Mouse (Mus musculus): Measurements from ENCODE around the gene BC003965. TPM values are rescaled to one million over a fixed set of nuclear protein-coding genes. Genes with fewer than 3 reads are reported as not detected.
A peak's percentile ranks its signal among the peaks of the same experiment; 100 is the strongest.
"Not testable (repeated sequence)": the region's sequence is repeated elsewhere in the genome, so short reads cannot be mapped to it uniquely, and the experiment has no call there.

The BC003965 gene
- total RNA-seq, 2 experiments from 2014 or later = 18.4 to 18.8 TPM

- intact Hi-C loops (cut with DNase I) = no loop called here
- no peak for DNase-seq
These were observed 31.1 kb downstream of the BC003965 start for GRCm38 (mm10) chr17:25215431-25215830.

GRCm38 (mm10) chr17:25218967-25219366 lies 34.6 kb downstream of the BC003965 start:
- intact Hi-C loops (cut with DNase I) = no loop called here
- DNase-seq = no peak

- intact Hi-C loops (cut with DNase I) = no loop called here
- no peak for DNase-seq
These were observed 35.3 kb downstream of the BC003965 start for GRCm38 (mm10) chr17:25219492-25220295.

GRCm38 (mm10) chr17:25220746-25221145 lies 36.4 kb downstream of the BC003965 start:
- intact Hi-C loops (cut with DNase I) = no loop called here
- DNase-seq = no peak

DNA sequence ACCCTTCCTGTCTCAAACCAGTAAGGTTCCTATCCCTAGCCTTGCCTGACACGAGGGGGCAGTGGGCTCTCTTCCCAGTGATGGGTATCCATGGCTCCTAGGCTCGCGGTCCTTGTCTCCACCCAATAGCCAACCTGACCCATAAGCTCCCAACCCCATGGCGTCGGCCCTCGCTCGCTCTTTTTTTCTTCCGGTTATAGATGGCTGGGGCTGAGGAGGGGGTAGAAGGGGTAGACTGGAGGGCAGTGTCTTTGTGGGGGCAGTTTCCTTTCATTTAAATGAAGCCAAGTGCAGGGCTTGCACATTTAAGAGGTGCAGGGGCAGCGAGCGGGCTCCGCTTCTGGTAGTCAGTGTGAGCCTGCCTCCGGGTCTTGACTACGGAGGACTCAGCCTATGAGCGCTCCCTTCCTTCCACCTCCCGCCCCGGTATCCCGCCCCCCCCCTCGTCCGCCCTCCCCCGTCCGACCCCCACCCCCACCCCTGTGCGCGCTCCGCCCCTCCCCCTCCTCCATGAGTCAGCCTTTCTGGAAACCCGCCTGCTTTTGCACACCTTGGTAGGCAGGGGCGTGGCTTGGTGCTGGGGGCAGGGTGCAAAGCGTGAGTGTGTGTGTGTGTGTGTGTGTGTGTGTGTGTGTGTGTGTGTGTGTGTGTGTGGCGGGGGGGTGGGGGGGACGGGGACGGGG lies 37.6 kb downstream of the BC003965 start:
- intact Hi-C loops (cut with DNase I) = no loop called here
- DNase-seq = peak; percentile 37 to 59

GRCm38 (mm10) chr17:25222504-25222940 lies 38.2 kb downstream of the BC003965 start:
- DNase-seq; intact Hi-C loops (cut with DNase I): not testable (repeated sequence)

- intact Hi-C loops (cut with DNase I) = no loop called here
- no peak for DNase-seq
These were observed 38.7 kb downstream of the BC003965 start for GRCm38 (mm10) chr17:25222951-25223601.

DNA sequence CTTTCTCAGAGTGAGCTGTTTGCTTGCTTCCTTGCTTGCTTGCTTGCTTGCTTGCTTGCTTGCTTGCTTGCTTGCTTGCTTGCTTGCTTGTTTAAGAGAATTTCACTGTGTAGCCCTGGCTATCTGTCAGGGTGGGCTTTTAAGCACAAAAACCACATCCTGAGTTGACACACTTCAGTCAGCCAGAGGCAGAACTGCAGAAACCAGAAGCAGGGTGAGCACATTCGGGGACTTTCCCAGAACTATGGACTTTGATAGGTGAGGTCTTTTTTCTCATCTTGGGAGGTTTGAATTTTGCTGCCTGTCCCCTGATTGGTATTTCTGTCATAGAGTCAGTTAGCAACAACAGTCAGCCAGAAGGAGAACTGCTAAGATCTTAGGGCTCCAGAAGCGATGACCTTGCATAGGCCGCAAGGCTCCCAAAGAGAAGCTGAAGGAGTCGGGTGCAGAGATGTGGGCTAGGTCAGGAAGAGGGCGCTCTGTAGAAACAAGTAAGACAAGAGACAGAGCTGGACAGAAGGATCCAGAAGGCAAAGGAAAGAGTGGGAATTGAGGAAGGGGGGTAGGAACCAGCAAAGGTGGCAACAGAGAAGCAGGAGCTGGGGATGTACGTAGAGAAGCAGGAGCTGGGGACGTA lies 40.4 kb downstream of the BC003965 start:
- no peak for DNase-seq

DNA sequence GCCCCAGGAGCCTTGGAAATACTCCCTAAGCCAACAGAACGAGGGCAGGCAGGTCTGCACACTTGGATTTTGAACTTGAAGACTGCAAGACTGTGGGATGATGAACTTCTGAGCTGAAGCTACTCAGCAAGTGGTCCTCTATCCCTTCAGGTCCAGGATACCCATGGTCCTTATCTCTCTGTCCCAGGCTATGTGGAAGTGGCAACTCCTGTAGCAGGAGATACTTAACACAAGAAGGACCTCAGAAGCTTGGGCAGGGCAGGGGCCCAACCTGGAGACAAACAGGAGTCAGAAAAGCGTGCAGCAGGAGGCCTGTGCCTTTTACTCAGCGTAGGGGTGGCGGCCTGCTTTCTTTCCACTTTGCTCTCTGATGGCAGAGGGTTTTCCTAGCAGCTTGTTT lies 41.3 kb downstream of the BC003965 start:
- intact Hi-C loops (cut with DNase I) = no loop called here
- DNase-seq = no peak

More for the DNA sequence above, 40.4 kb downstream of the BC003965 start:
- intact Hi-C loops (cut with DNase I) = no loop called here

DNA sequence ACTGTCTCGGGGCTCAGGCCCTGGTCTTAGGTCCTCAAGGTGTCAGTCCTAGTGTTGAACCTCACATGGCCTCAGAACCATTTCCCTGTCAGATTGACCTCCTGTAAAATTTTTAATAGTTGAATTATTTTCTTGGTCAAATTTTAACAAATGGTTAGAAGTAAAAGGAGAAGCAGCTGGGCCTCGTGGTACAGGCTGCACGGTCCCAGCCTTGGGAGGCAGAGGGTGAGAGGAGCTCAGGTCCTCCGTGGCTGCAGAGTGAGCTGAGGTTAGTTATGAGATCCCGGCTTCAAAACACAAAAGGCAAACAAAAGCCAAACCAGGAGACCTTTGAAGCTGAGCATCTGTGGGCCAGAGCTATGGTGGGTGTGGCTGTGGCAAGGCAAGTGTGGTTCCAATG lies 43.6 kb downstream of the BC003965 start:
- intact Hi-C loops (cut with DNase I) = no loop called here
- DNase-seq = no peak

DNA sequence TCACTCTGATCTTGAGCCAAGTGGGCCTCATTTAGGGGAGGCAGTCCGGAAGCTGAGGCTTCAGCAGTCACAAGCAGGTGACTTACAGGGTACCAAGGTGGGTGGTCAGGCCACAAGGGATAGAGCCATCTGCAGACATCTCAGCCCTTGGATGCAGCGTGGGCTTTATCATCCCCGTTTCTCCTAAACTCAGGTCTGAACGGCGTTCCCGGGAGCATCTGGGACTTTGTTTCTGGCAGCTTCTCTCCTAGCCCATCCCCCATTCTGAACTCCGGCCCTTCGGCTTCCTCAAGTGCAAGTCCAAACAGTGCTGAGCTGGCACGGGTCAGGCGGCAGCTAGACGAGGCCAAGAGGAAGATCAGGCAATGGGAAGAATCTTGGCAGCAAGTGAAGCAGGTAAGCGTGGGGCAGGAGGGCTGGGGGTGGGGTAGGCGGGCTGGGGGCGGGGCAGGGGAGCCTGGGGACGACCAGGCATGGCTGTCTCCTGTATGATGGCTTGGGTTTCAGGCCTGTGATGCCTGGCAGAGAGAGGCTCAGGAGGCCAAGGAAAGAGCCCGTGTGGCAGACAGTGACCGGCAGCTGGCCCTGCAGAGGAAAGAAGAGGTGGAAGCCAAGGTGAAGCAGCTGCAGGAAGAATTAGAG lies 45.8 kb downstream of the BC003965 start:
- DNase-seq; intact Hi-C loops (cut with DNase I): not testable (repeated sequence)

GRCm38 (mm10) chr17:25230700-25231099 lies 46.3 kb downstream of the BC003965 start:
- no peak for DNase-seq
- intact Hi-C loops (cut with DNase I) = no loop called here

GRCm38 (mm10) chr17:25231621-25232020 lies 47.3 kb downstream of the BC003965 start:
- intact Hi-C loops (cut with DNase I); DNase-seq: not testable (repeated sequence)

DNA sequence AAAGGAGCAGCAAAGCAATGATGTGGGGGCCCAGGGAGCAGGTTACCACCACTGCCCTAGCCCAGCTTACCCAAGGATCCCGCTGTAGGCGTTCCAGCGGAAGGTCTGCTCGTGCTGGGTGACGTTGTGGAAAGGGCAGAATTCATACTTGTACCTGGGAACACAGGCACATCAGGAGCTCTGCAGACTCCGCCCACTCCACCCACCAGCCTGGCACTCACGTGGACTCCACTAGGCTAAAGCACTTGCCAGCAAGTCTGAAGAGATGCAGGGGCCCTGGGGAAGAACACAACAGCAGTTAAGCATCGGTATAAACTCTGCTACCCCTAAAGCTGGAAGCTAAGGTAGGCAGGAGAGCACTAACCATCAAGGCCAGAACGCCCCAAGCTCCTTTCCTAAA lies 51.3 kb downstream of the BC003965 start:
- intact Hi-C loops (cut with DNase I) = no loop called here
- no peak for DNase-seq

Other genes starting within 250 kb of the BC003965 start
- gene Mapk8ip3, start 247.6 kb upstream of the BC003965 start, total RNA-seq (2021) = 10 to 100 TPM; 64.0 to 66.9 TPM
- 10 to 100 TPM; 19.4 to 22.9 TPM for gene Jpt2, start 223.9 kb upstream of the BC003965 start, total RNA-seq (2021)
- gene Cramp1l, start 168.8 kb upstream of the BC003965 start, total RNA-seq (2021) = 10 to 100 TPM; 15.2 to 15.9 TPM
- 1 to 10 TPM; 7.3 to 7.8 TPM for gene Ift140, start 168.5 kb upstream of the BC003965 start, total RNA-seq (2021)
- gene Tmem204, start 101.0 kb upstream of the BC003965 start, total RNA-seq (2021) = 10 to 100 TPM; 42.1 to 42.2 TPM
- gene Telo2, start 68.6 kb upstream of the BC003965 start, total RNA-seq (2021) = 10 to 100 TPM; 15.2 to 16.8 TPM
- 1 to 10 TPM; 1.9 to 4.6 TPM for gene Ptx4, start 63.8 kb upstream of the BC003965 start, total RNA-seq (2021)
- gene Clcn7, start 51.2 kb upstream of the BC003965 start, total RNA-seq (2021) = 10 to 100 TPM; 27.7 to 28.8 TPM
- gene Ccdc154, start 22.1 kb upstream of the BC003965 start, total RNA-seq (2021) = under 1 TPM in 1 of 2 experiments, not detected in 1; 0.10 TPM
- gene Gm38655, start 9.1 kb upstream of the BC003965 start, total RNA-seq (2021) = not detected
- 10 to 100 TPM in 1 of 2 experiments, 1 to 10 TPM in 1; 10.0 to 10.1 TPM for gene Unkl, start 3.8 kb downstream of the BC003965 start, total RNA-seq (2021)
- gene Gnptg, start 55.6 kb downstream of the BC003965 start, total RNA-seq (2021) = 10 to 100 TPM; 11.3 to 13.9 TPM
- gene Tsr3, start 55.6 kb downstream of the BC003965 start, total RNA-seq (2021) = 10 to 100 TPM; 12.7 to 13.8 TPM
- gene Baiap3, start 71.8 kb downstream of the BC003965 start, total RNA-seq (2021) = under 1 TPM; 0.27 to 0.34 TPM
- 100 to 1,000 TPM; 166 to 173 TPM for gene Ube2i, start 90.1 kb downstream of the BC003965 start, total RNA-seq (2021)
- 1 to 10 TPM; 1.3 to 2.1 TPM for gene Prss34, start 113.8 kb downstream of the BC003965 start, total RNA-seq (2021)
- not detected for gene Prss28, start 124.1 kb downstream of the BC003965 start, total RNA-seq (2021)
- not detected for gene Prss29, start 134.1 kb downstream of the BC003965 start, total RNA-seq (2021)
- gene Tpsab1, start 161.0 kb downstream of the BC003965 start, total RNA-seq (2021) = 1 to 10 TPM; 2.3 to 2.4 TPM
- 1 to 10 TPM; 6.0 to 6.7 TPM for gene Tpsb2, start 181.8 kb downstream of the BC003965 start, total RNA-seq (2021)
- gene Tpsg1, start 184.7 kb downstream of the BC003965 start, total RNA-seq (2021) = not detected
- 1 to 10 TPM; 7.9 to 8.4 TPM for gene Cacna1h, start 249.2 kb downstream of the BC003965 start, total RNA-seq (2021)